Mouse (Mus musculus): ENCODE results near the gene Pou2f3.

GRCm38 (mm10) chr9:43237111-43237775 is 27.1 kb upstream of the Pou2f3 start:
- TF ChIP-seq CTCF (IDR thresholded peaks at IDR 0.05 in 2 of 3, conservative IDR thresholded peaks at IDR 0.05 in 1 of 3; ENCODE audit: control insufficient read depth in 1 of 3, insufficient read depth in 1 of 3, low read depth in 2 of 3, low read length in 3 of 3, poor library complexity in 1 of 3, severe bottlenecking in 1 of 3) (no peak), MYB (IDR thresholded peaks at IDR 0.05; ENCODE audit: low read depth, low read length) (no peak), GATA1 (IDR thresholded peaks at IDR 0.05; ENCODE audit: low read depth, low read length) (no peak), ZMIZ1 (IDR thresholded peaks at IDR 0.05; ENCODE audit: low read depth, low read length) (no peak), MAFK (IDR thresholded peaks at IDR 0.05; ENCODE audit: borderline replicate concordance, low read depth, low read length) (no peak), NRF1 (IDR thresholded peaks at IDR 0.05; ENCODE audit: insufficient read depth, low read depth, low read length, poor library complexity, severe bottlenecking) (no peak), POLR2A (IDR thresholded peaks at IDR 0.05; ENCODE audit: control insufficient read depth in 1 of 2, insufficient read depth in 1 of 2, low read depth in 1 of 2, low read length in 2 of 2, poor library complexity in 1 of 2) (no peak), MAX (IDR thresholded peaks at IDR 0.05; ENCODE audit: low read length) (no peak), MEF2A (IDR thresholded peaks at IDR 0.05; ENCODE audit: extremely low read depth, insufficient replicate concordance, low read depth, low read length, poor library complexity, severe bottlenecking) (no peak), JUND (IDR thresholded peaks at IDR 0.05; ENCODE audit: low read depth, low read length) (no peak)

Data from MEL (cell line).